Mouse (Mus musculus): ENCODE measurements around the gene Mpnd. TPM values are rescaled to one million over a fixed set of nuclear protein-coding genes. Genes with fewer than 3 reads are reported as not detected.
"Not testable (repeated sequence)": the region's sequence is repeated elsewhere in the genome, so short reads cannot be mapped to it uniquely, and the experiment has no call there.

The Mpnd gene
- polyA plus RNA-seq, 1 experiment from 2014 or later: 68.3 TPM

DNA sequence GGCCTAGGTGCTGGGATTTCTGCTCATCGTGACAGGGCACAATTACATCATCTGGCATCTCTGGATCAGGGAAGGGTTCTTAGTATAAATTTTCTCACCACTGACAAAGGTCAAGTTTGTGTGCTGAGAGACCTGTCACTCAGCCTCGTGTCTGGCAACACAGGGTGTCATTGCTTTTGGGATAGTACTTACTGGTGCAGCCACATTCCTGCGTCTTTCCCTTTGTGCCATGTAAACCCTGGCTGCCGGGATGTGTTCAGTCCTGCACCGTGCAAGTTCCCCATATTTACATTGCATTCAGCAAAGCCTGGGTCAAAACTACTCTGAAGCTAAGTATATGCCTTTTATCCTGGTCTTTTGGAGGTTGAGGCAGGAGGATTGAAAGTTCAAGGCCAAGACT, 45.9 kb downstream of the Mpnd start:
- H3K36me3 ChIP-seq (ENCODE audit: control insufficient read depth, insufficient read depth, low read length): peaks cover 29% of the 10 kb centered on the region
- H3K4me3 ChIP-seq (ENCODE audit: low read depth, low read length): no peak overlapping the region
- H3K27ac ChIP-seq (ENCODE audit: low read depth, low read length): no peak overlapping the region
- no peak for ATAC-seq (replicated peaks; ENCODE audit: insufficient number of reproducible peaks, low FRiP score, low TSS enrichment)
- no peak overlapping the region for H3K4me2 ChIP-seq
- no peak overlapping the region for H3K9ac ChIP-seq (ENCODE audit: low read depth, low read length)
- no peaks in the 10 kb centered on the region for H3K9me3 ChIP-seq (replicated peaks; ENCODE audit: control insufficient read depth, low read length)
- WGBS (ENCODE audit: insufficient replicate concordance): 87% methylated on average over 5 of the region's 5 CpGs
- no peaks in the 10 kb centered on the region for H3K4me1 ChIP-seq (ENCODE audit: control insufficient read depth, insufficient read depth, low read length)
- H3K27me3 ChIP-seq (ENCODE audit: control insufficient read depth, insufficient read depth, low read length): no peaks in the 10 kb centered on the region

DNA sequence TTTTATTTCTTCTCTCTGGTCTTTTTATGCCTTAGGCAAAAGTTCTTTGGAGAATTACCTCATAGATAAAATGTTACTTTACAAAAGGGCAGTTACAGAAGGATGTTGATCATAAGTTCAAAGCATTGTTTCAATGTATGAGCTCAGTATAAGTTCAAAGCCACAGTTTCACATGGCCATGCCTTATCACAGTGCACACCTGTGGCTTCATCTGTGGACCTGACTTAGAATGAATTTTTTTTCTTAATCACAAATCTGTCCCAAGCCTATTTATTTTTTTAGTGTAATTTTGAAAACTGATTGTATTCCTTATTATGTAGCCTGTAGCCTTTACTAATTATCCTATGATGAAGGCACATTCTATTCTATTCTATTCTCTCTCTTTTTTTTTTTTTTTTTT, 49.4 kb downstream of the Mpnd start:
- H3K27me3 ChIP-seq (ENCODE audit: control insufficient read depth, insufficient read depth, low read length): no peaks in the 10 kb centered on the region
- no peak overlapping the region for H3K4me2 ChIP-seq
- H3K9me3 ChIP-seq (replicated peaks; ENCODE audit: control insufficient read depth, low read length): no peaks in the 10 kb centered on the region
- H3K36me3 ChIP-seq (ENCODE audit: control insufficient read depth, insufficient read depth, low read length): peaks cover 20% of the 10 kb centered on the region
- no peak for ATAC-seq (replicated peaks; ENCODE audit: insufficient number of reproducible peaks, low FRiP score, low TSS enrichment)
- H3K27ac ChIP-seq (ENCODE audit: low read depth, low read length): no peak overlapping the region
- no peak overlapping the region for H3K4me3 ChIP-seq (ENCODE audit: low read depth, low read length)
- H3K9ac ChIP-seq (ENCODE audit: low read depth, low read length): no peak overlapping the region
- H3K4me1 ChIP-seq (ENCODE audit: control insufficient read depth, insufficient read depth, low read length): no peaks in the 10 kb centered on the region

DNA sequence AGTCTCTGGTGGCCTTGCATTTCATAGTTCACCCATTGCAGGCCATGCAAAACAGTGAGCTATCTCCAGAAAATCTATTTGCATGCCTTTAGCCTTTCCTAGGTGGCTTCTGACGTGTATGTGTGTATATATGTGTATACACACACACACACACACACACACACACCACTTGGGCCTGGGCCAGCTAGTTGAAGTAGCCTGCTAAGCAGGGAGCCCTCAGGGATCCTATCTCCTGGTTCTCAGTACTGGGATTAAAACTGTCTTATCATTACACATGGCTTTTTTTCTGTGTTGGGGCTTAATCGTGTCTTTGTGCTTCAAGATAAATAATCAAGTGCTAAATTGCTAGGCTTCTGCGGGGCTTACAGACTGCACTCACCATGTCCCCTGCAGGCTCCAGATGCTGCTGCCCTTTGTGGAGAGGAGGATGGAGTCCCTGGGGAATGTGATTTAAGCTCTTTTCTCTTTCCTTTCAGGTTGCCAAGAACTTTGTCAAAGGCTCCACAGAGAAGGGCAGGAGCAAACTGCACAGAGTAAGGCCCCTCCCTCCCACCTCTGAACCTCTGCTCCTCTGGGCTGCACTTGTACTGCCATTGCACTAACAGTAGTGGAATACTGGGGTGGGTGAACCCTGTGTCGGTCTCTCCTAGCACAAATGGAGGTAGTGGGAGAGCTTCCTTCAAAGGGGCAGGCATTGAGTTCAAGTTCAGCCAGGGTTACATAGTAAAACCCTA, 50.6 kb downstream of the Mpnd start:
- Histone ChIP-seq H3K36me3 (ENCODE audit: control insufficient read depth, insufficient read depth, low read length) (peaks cover 30% of the 10 kb centered on the region), H3K9ac (ENCODE audit: low read depth, low read length) (no peak overlapping the region), H3K4me3 (ENCODE audit: low read depth, low read length) (no peak overlapping the region), H3K9me3 (replicated peaks; ENCODE audit: control insufficient read depth, low read length) (no peaks in the 10 kb centered on the region), H3K4me2 (no peak overlapping the region), H3K4me1 (ENCODE audit: control insufficient read depth, insufficient read depth, low read length) (no peaks in the 10 kb centered on the region), H3K27ac (ENCODE audit: low read depth, low read length) (no peak overlapping the region), H3K27me3 (ENCODE audit: control insufficient read depth, insufficient read depth, low read length) (no peaks in the 10 kb centered on the region)
- ATAC-seq (replicated peaks; ENCODE audit: insufficient number of reproducible peaks, low FRiP score, low TSS enrichment): no peak
- WGBS (ENCODE audit: insufficient replicate concordance): 60% methylated on average over 4 of the region's 4 CpGs

GRCm38 (mm10) chr17:56057381-56058120, 52.0 kb downstream of the Mpnd start:
- no peaks in the 10 kb centered on the region for H3K4me1 ChIP-seq (ENCODE audit: control insufficient read depth, insufficient read depth, low read length)

GRCm38 (mm10) chr17:56062081-56062480, 56.6 kb downstream of the Mpnd start:
- 96% methylated on average over 7 of the region's 7 CpGs for WGBS (ENCODE audit: insufficient replicate concordance)
- H3K4me1 ChIP-seq (ENCODE audit: control insufficient read depth, insufficient read depth, low read length): no peaks in the 10 kb centered on the region

More at GRCm38 (mm10) chr17:56057381-56058120, 52.0 kb downstream of the Mpnd start:
- WGBS (ENCODE audit: insufficient replicate concordance): 82% methylated on average over 11 of the region's 11 CpGs
- ATAC-seq (replicated peaks; ENCODE audit: insufficient number of reproducible peaks, low FRiP score, low TSS enrichment): no peak
- Histone ChIP-seq H3K9me3 (replicated peaks; ENCODE audit: control insufficient read depth, low read length) (no peaks in the 10 kb centered on the region), H3K36me3 (ENCODE audit: control insufficient read depth, insufficient read depth, low read length) (peaks cover 34% of the 10 kb centered on the region), H3K4me3 (ENCODE audit: low read depth, low read length) (no peak overlapping the region), H3K27ac (ENCODE audit: low read depth, low read length) (no peak overlapping the region), H3K9ac (ENCODE audit: low read depth, low read length) (no peak overlapping the region), H3K27me3 (ENCODE audit: control insufficient read depth, insufficient read depth, low read length) (no peaks in the 10 kb centered on the region), H3K4me2 (no peak overlapping the region)

GRCm38 (mm10) chr17:56065715-56066114, 60.2 kb downstream of the Mpnd start:
- ATAC-seq (replicated peaks; ENCODE audit: insufficient number of reproducible peaks, low FRiP score, low TSS enrichment); H3K27ac ChIP-seq (ENCODE audit: low read depth, low read length); H3K27me3 ChIP-seq (ENCODE audit: control insufficient read depth, insufficient read depth, low read length); H3K4me1 ChIP-seq (ENCODE audit: control insufficient read depth, insufficient read depth, low read length); H3K9me3 ChIP-seq (replicated peaks; ENCODE audit: control insufficient read depth, low read length); H3K4me2 ChIP-seq; H3K9ac ChIP-seq (ENCODE audit: low read depth, low read length); H3K4me3 ChIP-seq (ENCODE audit: low read depth, low read length): not testable (repeated sequence)
- H3K36me3 ChIP-seq (ENCODE audit: control insufficient read depth, insufficient read depth, low read length): peaks cover 80% of the 10 kb centered on the region
- WGBS (ENCODE audit: insufficient replicate concordance): 76% methylated on average over 6 of the region's 6 CpGs

More at GRCm38 (mm10) chr17:56062081-56062480, 56.6 kb downstream of the Mpnd start:
- Histone ChIP-seq H3K27ac (ENCODE audit: low read depth, low read length) (no peak overlapping the region), H3K27me3 (ENCODE audit: control insufficient read depth, insufficient read depth, low read length) (no peaks in the 10 kb centered on the region), H3K36me3 (ENCODE audit: control insufficient read depth, insufficient read depth, low read length) (peaks cover 64% of the 10 kb centered on the region), H3K4me2 (no peak overlapping the region), H3K4me3 (ENCODE audit: low read depth, low read length) (no peak overlapping the region), H3K9ac (ENCODE audit: low read depth, low read length) (no peak overlapping the region), H3K9me3 (replicated peaks; ENCODE audit: control insufficient read depth, low read length) (no peaks in the 10 kb centered on the region)
- ATAC-seq (replicated peaks; ENCODE audit: insufficient number of reproducible peaks, low FRiP score, low TSS enrichment): no peak

Other genes starting within 250 kb of the Mpnd start
- gene Zfp119a, start 126.8 kb upstream of the Mpnd start, polyA plus RNA-seq (2014; fragmentation: Nextera tagmentation; extraction: Ambion mirVana): 6.2 and 7.7 TPM in 2 replicates
- gene Zfp959, start 113.6 kb upstream of the Mpnd start, polyA plus RNA-seq (2014; fragmentation: Nextera tagmentation; extraction: Ambion mirVana): 9.4 and 9.6 TPM in 2 replicates
- gene Zfp119b, start 56.2 kb upstream of the Mpnd start, polyA plus RNA-seq (2014; fragmentation: Nextera tagmentation; extraction: Ambion mirVana): 3.6 and 4.1 TPM in 2 replicates
- 0.19 and 0.20 TPM in 2 replicates for gene Ebi3, start 53.1 kb upstream of the Mpnd start, polyA plus RNA-seq (2014; fragmentation: Nextera tagmentation; extraction: Ambion mirVana)
- 15.5 and 18.1 TPM in 2 replicates for gene Yju2, start 46.6 kb upstream of the Mpnd start, polyA plus RNA-seq (2014; fragmentation: Nextera tagmentation; extraction: Ambion mirVana)
- gene Shd, start 35.2 kb upstream of the Mpnd start, polyA plus RNA-seq (2014; fragmentation: Nextera tagmentation; extraction: Ambion mirVana): 10.8 and 11.9 TPM in 2 replicates
- gene Fsd1, start 19.2 kb upstream of the Mpnd start, polyA plus RNA-seq (2014; fragmentation: Nextera tagmentation; extraction: Ambion mirVana): 5.0 and 5.2 TPM in 2 replicates
- gene Stap2, start 127 bp upstream of the Mpnd start, polyA plus RNA-seq (2014; fragmentation: Nextera tagmentation; extraction: Ambion mirVana): 7.2 and 8.1 TPM in 2 replicates
- gene Sh3gl1, start 30.9 kb downstream of the Mpnd start, polyA plus RNA-seq (2014; fragmentation: Nextera tagmentation; extraction: Ambion mirVana): 89.9 and 90.6 TPM in 2 replicates
- gene Chaf1a, start 34.7 kb downstream of the Mpnd start, polyA plus RNA-seq (2014; fragmentation: Nextera tagmentation; extraction: Ambion mirVana): 13.4 and 13.5 TPM in 2 replicates
- gene Ubxn6, start 69.3 kb downstream of the Mpnd start, polyA plus RNA-seq (2014; fragmentation: Nextera tagmentation; extraction: Ambion mirVana): 37.3 and 39.4 TPM in 2 replicates
- gene Hdgfl2, start 73.9 kb downstream of the Mpnd start, polyA plus RNA-seq (2014; fragmentation: Nextera tagmentation; extraction: Ambion mirVana): 77.2 and 82.9 TPM in 2 replicates
- 0.10 and 0.11 TPM in 2 replicates for gene Plin4, start 104.1 kb downstream of the Mpnd start, polyA plus RNA-seq (2014; fragmentation: Nextera tagmentation; extraction: Ambion mirVana)
- gene Plin5, start 111.9 kb downstream of the Mpnd start, polyA plus RNA-seq (2014; fragmentation: Nextera tagmentation; extraction: Ambion mirVana): 0.18 and 0.33 TPM in 2 replicates
- gene Lrg1, start 116.3 kb downstream of the Mpnd start, polyA plus RNA-seq (2014; fragmentation: Nextera tagmentation; extraction: Ambion mirVana): not detected in 2 replicates
- gene Sema6b, start 134.6 kb downstream of the Mpnd start, polyA plus RNA-seq (2014; fragmentation: Nextera tagmentation; extraction: Ambion mirVana): 0.11 and 0.33 TPM in 2 replicates
- 4.7 and 6.0 TPM in 2 replicates for gene Tnfaip8l1, start 156.8 kb downstream of the Mpnd start, polyA plus RNA-seq (2014; fragmentation: Nextera tagmentation; extraction: Ambion mirVana)
- gene Mydgf, start 178.2 kb downstream of the Mpnd start, polyA plus RNA-seq (2014; fragmentation: Nextera tagmentation; extraction: Ambion mirVana): 78.6 and 87.8 TPM in 2 replicates
- 21.4 and 23.2 TPM in 2 replicates for gene Dpp9, start 213.2 kb downstream of the Mpnd start, polyA plus RNA-seq (2014; fragmentation: Nextera tagmentation; extraction: Ambion mirVana)